Mouse (Mus musculus) liver, adult 2 months (tissue): ENCODE measurements around the gene Gmip.

Experiments
- CTCF ChIP-seq: fragments of 200-500 bp; IDR thresholded peaks from 2 replicates; pipeline ENCODE4 v1.5.1; 2011; ENCODE audit warnings: low read depth, low read length, control low read depth
- POLR2A ChIP-seq: fragments of 200-500 bp; IDR thresholded peaks from 2 replicates; pipeline ENCODE4 v1.6.1; 2011; ENCODE audit warnings: low read length, control low read depth; ENCODE audit not compliant: insufficient read depth; ENCODE audit errors: extremely low read depth

- TF ChIP-seq CTCF (no peak), POLR2A (no peak)
Observed at GRCm38 (mm10) chr8:69805491-69805890, 3.0 kb upstream of the Gmip start.
